Mouse (Mus musculus): ENCODE measurements around the gene Gm11084. TPM values are rescaled to one million over a fixed set of nuclear protein-coding genes. Genes with fewer than 3 reads are reported as not detected.

Gene Gm11084
- total RNA-seq, 2 experiments from 2014 or later, result not detected

DNA sequence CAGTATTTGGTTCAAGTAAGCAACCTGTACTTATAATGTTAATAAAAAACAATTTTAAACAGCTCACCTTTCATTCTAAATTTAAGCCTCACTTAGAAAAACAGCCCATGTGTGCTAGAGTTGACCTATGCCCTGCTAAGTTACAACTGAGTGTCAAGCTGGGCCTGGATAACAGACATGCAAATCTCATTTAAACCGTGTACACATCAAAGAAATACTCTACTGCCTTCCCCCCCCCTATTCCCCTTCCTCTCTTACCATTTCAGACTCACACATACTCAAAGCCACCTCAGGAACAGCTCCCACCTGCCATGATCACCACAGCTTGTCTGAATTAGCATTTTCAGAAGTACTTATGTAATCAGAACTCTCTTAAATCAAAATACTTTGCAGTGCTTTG is 50.6 kb downstream of the Gm11084 start:
- no peak for DNase-seq

DNA sequence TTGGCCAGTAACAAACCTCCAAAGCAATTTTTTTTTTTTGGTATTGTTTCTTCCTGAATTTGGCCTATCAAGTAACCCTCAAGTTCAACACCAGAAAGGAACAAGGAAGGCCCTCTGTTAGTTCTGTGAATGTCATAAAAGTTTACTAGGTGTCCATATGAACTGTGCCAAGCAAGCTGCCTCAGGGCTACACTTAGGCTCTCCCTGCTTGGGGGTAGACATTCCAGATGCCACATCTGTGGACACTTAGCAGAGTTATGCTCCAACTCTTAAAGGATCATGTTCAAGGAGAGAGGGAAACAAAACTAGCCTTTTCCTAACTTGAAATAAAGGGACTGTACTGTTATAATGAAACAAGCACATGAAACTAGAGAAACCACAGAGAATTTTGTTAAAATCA is 54.3 kb downstream of the Gm11084 start:
- DNase-seq, result no peak

DNA sequence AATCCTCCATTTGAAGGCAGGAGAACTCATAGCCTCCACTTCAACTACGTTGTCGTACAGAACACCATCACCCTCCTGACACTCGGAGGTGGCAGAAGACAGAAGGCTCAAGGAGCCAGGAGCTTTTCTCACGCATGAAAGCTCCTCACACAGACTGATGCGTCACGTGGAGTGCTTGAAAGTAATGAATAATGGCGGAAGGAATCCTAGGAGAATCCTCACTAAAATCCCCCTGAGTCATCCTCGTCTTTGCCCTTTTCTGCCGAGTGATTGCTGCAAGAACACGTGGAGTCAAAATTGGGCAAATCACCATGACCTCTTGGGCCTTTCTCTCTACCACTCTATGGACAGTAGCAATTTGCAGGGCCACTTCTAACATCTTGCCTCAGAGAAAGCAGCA is 61.5 kb downstream of the Gm11084 start:
- DNase-seq, result no peak

Small RNA genes within 50 kb of the gene (microRNA-seq; reads per million reads assigned to microRNA genes)
- gene Gm25960, result not detected

Other genes starting within 250 kb of the Gm11084 start
- 10 to 100 TPM; 54.0 to 62.2 TPM for gene Sp3, start 6.3 kb downstream of the Gm11084 start, total RNA-seq (2021)
- 10 to 100 TPM; 52.4 to 57.9 TPM for gene Ola1, start 232.2 kb upstream of the Gm11084 start, total RNA-seq (2021)